Mouse (Mus musculus) G1E (cell line): Measurements from ENCODE around the gene Mgrn1.

ENCODE experiments used
- CTCF ChIP-seq: IDR thresholded peaks from 2 replicates; pipeline ENCODE4 v1.5.1; 2012; ENCODE audit warnings: low read depth, low read length, inconsistent platforms, mixed read lengths
- POLR2AphosphoS5 ChIP-seq: IDR thresholded peaks from 2 replicates; pipeline ENCODE4 v1.6.1; 2012; ENCODE audit warnings: low read depth, low read length, inconsistent platforms; ENCODE audit not compliant: insufficient replicate concordance

DNA sequence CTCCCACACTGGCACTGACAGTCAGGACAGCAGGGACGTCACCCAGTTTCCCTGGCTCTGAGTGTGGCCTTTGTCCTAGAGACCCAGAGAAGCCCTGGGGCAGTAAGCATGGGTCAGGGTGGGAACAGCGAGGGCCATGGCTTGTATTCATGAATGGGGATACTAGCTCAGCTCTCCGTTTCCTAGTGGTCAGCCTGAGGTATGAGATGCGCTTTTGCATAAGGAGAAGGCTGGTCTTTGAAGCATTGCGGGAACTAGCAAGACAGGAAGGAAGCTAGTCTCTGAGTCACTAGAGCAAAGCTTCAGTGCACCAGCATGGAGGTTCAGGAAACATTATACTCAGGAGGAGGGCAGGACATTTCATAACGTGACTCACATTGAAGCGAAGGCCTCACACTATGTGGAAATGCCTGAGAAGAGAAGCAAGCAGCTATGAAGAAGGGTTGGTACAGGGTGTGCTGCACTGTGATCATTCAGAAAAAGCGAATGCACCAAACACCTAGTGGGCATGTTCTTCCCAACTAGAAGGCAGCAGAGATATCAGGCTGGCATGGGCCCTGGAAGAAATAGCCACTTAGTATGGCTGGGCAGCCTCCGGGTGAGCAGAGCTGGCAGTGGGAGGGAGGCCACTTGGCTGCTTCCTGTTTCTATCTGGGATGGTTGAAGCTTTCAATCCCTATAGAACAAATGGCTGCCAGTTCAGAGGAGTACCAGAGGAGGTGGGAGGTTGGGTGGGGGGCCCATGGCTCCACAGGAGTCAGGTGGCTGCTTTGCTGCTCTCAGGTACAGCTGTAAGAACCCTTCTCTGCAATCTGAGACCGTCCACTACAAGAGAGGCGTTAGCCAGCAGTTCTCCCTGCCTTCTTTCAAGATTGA lies 27.1 kb downstream of the Mgrn1 start:
- TF ChIP-seq CTCF (no peak), POLR2AphosphoS5 (no peak)
